Mouse (Mus musculus): ENCODE measurements around the gene Pnpo. TPM values are rescaled to one million over a fixed set of nuclear protein-coding genes. Genes with fewer than 3 reads are reported as not detected.
A peak's percentile ranks its signal among the peaks of the same experiment; 100 is the strongest.

The Pnpo gene
- polyA plus RNA-seq, 1 experiment from 2014 or later: 38.0 TPM

DNA sequence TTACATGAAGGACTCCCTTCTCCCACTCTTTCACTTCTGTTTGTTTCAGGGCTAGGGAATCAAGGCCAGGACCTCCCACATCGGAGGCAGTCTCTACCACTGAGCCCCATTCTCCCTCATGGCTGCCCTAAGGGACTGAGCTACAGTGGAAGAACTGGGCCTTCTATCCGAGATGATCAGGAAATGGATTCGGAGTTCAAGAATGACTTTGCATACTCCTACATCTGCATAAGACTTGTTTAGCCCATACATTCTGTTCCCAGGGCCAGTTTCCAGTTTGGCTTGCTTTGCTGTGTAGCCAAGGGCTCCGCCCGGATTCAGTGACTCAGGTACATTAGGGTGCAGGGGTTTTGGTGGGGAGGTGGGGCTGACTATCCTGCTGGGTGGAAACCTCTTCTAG, 36.2 kb upstream of the Pnpo start:
- WGBS: 74% methylated on average over 5 of the region's 5 CpGs
- Histone ChIP-seq H3K4me3 (ENCODE audit: low read length) (no peak overlapping the region), H3K27me3 (ENCODE audit: insufficient read depth, low read length) (no peaks in the 10 kb centered on the region), H3K4me2 (replicated peaks; ENCODE audit: low read depth, low read length) (no peak overlapping the region), H3K9me3 (ENCODE audit: low read length) (no peaks in the 10 kb centered on the region), H3K27ac (ENCODE audit: low read length) (no peak overlapping the region), H3K9ac (replicated peaks; ENCODE audit: low read length) (no peak overlapping the region), H3K36me3 (ENCODE audit: insufficient read depth, low read length) (no peaks in the 10 kb centered on the region), H3K4me1 (ENCODE audit: insufficient read depth, low read length) (peaks cover 30% of the 10 kb centered on the region)
- ATAC-seq (ENCODE audit: low FRiP score, low TSS enrichment): no peak

DNA sequence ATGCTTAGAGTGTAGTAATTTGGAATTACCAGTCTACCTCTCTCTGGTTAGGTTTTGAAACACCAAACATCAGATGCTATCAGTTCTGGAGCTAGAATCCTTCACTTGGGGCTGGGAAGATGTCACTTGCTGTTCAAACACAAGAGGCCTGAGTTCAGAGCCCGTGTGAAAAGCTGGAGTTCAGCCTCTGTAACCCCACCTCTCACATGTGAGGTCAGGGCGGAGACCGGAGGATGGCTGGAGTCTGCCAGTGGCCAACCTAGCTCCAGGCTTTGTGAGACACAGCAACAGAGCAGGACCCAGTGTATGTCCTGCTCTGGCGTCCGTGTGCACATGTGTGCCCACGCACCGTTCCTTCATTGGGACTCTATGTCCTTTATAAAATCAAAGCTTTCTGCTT, 35.5 kb upstream of the Pnpo start:
- Histone ChIP-seq H3K4me3 (ENCODE audit: low read length) (no peak overlapping the region), H3K9me3 (ENCODE audit: low read length) (no peaks in the 10 kb centered on the region), H3K27ac (ENCODE audit: low read length) (no peak overlapping the region), H3K4me2 (replicated peaks; ENCODE audit: low read depth, low read length) (no peak overlapping the region), H3K36me3 (ENCODE audit: insufficient read depth, low read length) (no peaks in the 10 kb centered on the region), H3K9ac (replicated peaks; ENCODE audit: low read length) (no peak overlapping the region), H3K27me3 (ENCODE audit: insufficient read depth, low read length) (no peaks in the 10 kb centered on the region), H3K4me1 (ENCODE audit: insufficient read depth, low read length) (peaks cover 26% of the 10 kb centered on the region)
- 82% methylated on average over 7 of the region's 7 CpGs for WGBS
- no peak for ATAC-seq (ENCODE audit: low FRiP score, low TSS enrichment)

- ATAC-seq (ENCODE audit: low FRiP score, low TSS enrichment): no peak
- H3K4me2 ChIP-seq (replicated peaks; ENCODE audit: low read depth, low read length): peak overlapping the region; percentile 77
- H3K9me3 ChIP-seq (ENCODE audit: low read length): no peaks in the 10 kb centered on the region
- H3K27me3 ChIP-seq (ENCODE audit: insufficient read depth, low read length): no peaks in the 10 kb centered on the region
- H3K4me3 ChIP-seq (ENCODE audit: low read length): peak overlapping the region; percentile 55
- H3K4me1 ChIP-seq (ENCODE audit: insufficient read depth, low read length): peaks cover 26% of the 10 kb centered on the region
- peak overlapping the region; percentile 74 for H3K9ac ChIP-seq (replicated peaks; ENCODE audit: low read length)
- WGBS: 23% methylated on average over 17 of the region's 17 CpGs
- no peaks in the 10 kb centered on the region for H3K36me3 ChIP-seq (ENCODE audit: insufficient read depth, low read length)
- H3K27ac ChIP-seq (ENCODE audit: low read length): peak overlapping the region; percentile 87
Observed at GRCm38 (mm10) chr11:96978401-96979246, 34.8 kb upstream of the Pnpo start.

DNA sequence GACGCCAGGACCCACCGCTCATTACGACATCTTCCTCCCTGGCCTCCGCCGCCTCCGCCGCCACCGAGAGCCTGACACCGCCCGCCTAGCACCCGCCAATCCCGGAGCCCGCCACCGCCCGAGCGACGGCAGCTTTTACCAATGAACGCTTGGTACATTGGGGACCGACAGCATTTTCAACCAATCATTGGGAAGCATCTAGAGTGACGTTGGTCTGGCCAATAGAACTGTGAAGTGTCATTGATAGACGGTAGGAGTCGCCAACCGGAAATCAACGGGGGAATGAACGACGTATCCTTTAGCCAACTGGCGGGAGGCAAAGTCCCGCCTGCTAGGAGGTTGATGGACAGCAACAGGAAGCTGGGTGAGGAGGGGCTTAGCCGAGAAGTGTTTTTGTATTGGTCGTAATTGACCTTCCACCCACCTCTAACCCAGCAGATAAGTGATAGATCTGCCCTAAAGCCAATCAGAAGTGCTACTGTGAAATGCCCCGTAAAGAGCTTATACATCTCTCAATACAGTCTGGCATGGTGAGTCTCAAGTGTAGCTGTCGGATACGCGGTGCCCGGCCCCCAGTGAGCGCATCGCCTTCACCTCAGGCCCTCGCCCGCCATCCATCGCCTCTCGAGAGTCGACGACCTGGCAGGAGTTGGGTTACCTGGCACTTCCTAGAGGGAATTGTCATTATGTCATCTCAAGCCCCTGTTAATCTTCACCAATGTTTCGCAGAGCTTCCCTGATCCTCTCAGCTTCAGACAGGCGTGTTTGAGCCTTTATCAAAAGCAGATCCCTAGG, 34.0 kb upstream of the Pnpo start:
- no peaks in the 10 kb centered on the region for H3K9me3 ChIP-seq (ENCODE audit: low read length)
- H3K9ac ChIP-seq (replicated peaks; ENCODE audit: low read length): peak overlapping the region; percentile 99
- peak overlapping the region; percentile 91 for H3K4me2 ChIP-seq (replicated peaks; ENCODE audit: low read depth, low read length)
- H3K27me3 ChIP-seq (ENCODE audit: insufficient read depth, low read length): no peaks in the 10 kb centered on the region
- peak overlapping the region; percentile 92 for H3K4me3 ChIP-seq (ENCODE audit: low read length)
- peaks cover 31% of the 10 kb centered on the region for H3K4me1 ChIP-seq (ENCODE audit: insufficient read depth, low read length)
- peak overlapping the region; percentile 97 for H3K27ac ChIP-seq (ENCODE audit: low read length)
- ATAC-seq (ENCODE audit: low FRiP score, low TSS enrichment): peak; percentile 98
- no peaks in the 10 kb centered on the region for H3K36me3 ChIP-seq (ENCODE audit: insufficient read depth, low read length)
- under 1% methylated on average over 45 of the region's 45 CpGs for WGBS

GRCm38 (mm10) chr11:96976911-96977591, 33.3 kb upstream of the Pnpo start:
- Histone ChIP-seq H3K4me2 (replicated peaks; ENCODE audit: low read depth, low read length) (peak overlapping the region; percentile 91), H3K36me3 (ENCODE audit: insufficient read depth, low read length) (no peaks in the 10 kb centered on the region), H3K4me1 (ENCODE audit: insufficient read depth, low read length) (peaks cover 28% of the 10 kb centered on the region), H3K4me3 (ENCODE audit: low read length) (peak overlapping the region; percentile 92), H3K27ac (ENCODE audit: low read length) (peak overlapping the region; percentile 97), H3K9me3 (ENCODE audit: low read length) (no peaks in the 10 kb centered on the region), H3K27me3 (ENCODE audit: insufficient read depth, low read length) (no peaks in the 10 kb centered on the region), H3K9ac (replicated peaks; ENCODE audit: low read length) (peak overlapping the region; percentile 99)
- peak; percentile 72 for ATAC-seq (ENCODE audit: low FRiP score, low TSS enrichment)
- WGBS: under 1% methylated on average over 33 of the region's 50 CpGs

- Histone ChIP-seq H3K4me1 (ENCODE audit: insufficient read depth, low read length) (peaks cover 32% of the 10 kb centered on the region), H3K9me3 (ENCODE audit: low read length) (no peaks in the 10 kb centered on the region), H3K27me3 (ENCODE audit: insufficient read depth, low read length) (no peaks in the 10 kb centered on the region), H3K4me3 (ENCODE audit: low read length) (peak overlapping the region; percentile 92), H3K36me3 (ENCODE audit: insufficient read depth, low read length) (no peaks in the 10 kb centered on the region), H3K27ac (ENCODE audit: low read length) (peak overlapping the region; percentile 97), H3K9ac (replicated peaks; ENCODE audit: low read length) (peak overlapping the region; percentile 99), H3K4me2 (replicated peaks; ENCODE audit: low read depth, low read length) (peak overlapping the region; percentile 91)
- ATAC-seq (ENCODE audit: low FRiP score, low TSS enrichment): no peak
- WGBS: 49% methylated on average over 3 of the region's 3 CpGs
Observed at GRCm38 (mm10) chr11:96976379-96976687, 32.5 kb upstream of the Pnpo start.

- Histone ChIP-seq H3K4me3 (ENCODE audit: low read length) (peak overlapping the region; percentile 92), H3K9ac (replicated peaks; ENCODE audit: low read length) (peak overlapping the region; percentile 99), H3K27ac (ENCODE audit: low read length) (peak overlapping the region; percentile 97), H3K4me1 (ENCODE audit: insufficient read depth, low read length) (peaks cover 32% of the 10 kb centered on the region), H3K9me3 (ENCODE audit: low read length) (no peaks in the 10 kb centered on the region), H3K36me3 (ENCODE audit: insufficient read depth, low read length) (no peaks in the 10 kb centered on the region; the same call in 1 of the 2 replicates), H3K4me2 (replicated peaks; ENCODE audit: low read depth, low read length) (peak overlapping the region; percentile 91), H3K27me3 (ENCODE audit: insufficient read depth, low read length) (no peaks in the 10 kb centered on the region)
- no peak for ATAC-seq (ENCODE audit: low FRiP score, low TSS enrichment)
- 71% methylated on average over 10 of the region's 10 CpGs for WGBS
Observed at GRCm38 (mm10) chr11:96975511-96976378, 32.0 kb upstream of the Pnpo start.

DNA sequence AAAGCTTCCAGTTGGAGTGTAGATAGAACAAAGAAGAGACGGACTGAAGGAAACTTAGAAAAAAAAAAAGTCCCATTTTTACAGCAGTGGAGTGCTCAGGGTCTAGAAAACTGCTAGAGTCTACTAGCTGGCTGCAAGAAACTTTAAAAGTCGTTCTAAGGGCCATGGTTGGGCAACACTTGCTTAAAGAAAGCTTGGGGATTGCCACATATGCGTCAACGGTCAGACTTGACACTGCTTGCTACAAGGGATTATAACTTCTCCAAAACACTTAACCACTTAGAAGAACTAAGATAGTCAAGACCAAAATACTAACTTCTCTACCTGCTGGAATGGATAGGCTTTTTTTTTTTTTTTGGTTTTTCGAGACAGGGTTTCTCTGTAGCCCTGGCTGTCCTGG, 31.0 kb upstream of the Pnpo start:
- Histone ChIP-seq H3K27me3 (ENCODE audit: insufficient read depth, low read length) (no peaks in the 10 kb centered on the region), H3K4me3 (ENCODE audit: low read length) (no peak overlapping the region), H3K9me3 (ENCODE audit: low read length) (no peaks in the 10 kb centered on the region), H3K9ac (replicated peaks; ENCODE audit: low read length) (no peak overlapping the region), H3K27ac (ENCODE audit: low read length) (no peak overlapping the region), H3K36me3 (ENCODE audit: insufficient read depth, low read length) (no peaks in the 10 kb centered on the region; the same call in 1 of the 2 replicates), H3K4me1 (ENCODE audit: insufficient read depth, low read length) (peaks cover 37% of the 10 kb centered on the region), H3K4me2 (replicated peaks; ENCODE audit: low read depth, low read length) (no peak overlapping the region)
- 74% methylated on average over 5 of the region's 5 CpGs for WGBS
- ATAC-seq (ENCODE audit: low FRiP score, low TSS enrichment): no peak

DNA sequence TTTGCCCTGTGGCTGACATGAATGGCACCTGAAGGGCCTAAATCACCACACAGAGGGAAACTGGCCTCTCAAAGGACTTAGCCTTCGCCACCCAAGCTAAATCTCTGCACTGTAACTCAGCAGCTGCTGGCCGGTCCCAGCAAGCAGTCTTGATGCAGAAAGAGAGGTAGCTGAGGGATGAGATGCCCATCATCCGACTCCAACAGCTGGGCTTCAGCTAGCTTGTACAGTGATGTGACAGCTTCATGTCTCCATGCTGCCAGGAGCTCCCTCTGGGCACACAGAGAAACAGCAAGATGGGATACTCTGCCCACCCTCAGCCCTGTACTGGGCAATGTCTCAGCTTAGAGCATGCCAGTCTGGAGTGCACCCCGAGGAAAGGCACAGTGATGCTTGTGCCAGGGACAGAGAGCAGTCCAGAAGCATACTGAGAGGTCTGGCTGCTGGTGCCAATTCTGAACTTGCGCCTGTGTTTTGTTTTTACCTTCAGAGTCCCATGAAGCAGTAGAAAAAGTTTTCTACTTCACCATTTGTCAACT, 29.7 kb upstream of the Pnpo start:
- WGBS: 88% methylated on average over 5 of the region's 5 CpGs
- H3K9me3 ChIP-seq (ENCODE audit: low read length): no peaks in the 10 kb centered on the region
- ATAC-seq (ENCODE audit: low FRiP score, low TSS enrichment): no peak
- H3K27me3 ChIP-seq (ENCODE audit: insufficient read depth, low read length): no peaks in the 10 kb centered on the region
- no peak overlapping the region for H3K27ac ChIP-seq (ENCODE audit: low read length)
- no peak overlapping the region for H3K4me3 ChIP-seq (ENCODE audit: low read length)
- no peak overlapping the region for H3K9ac ChIP-seq (replicated peaks; ENCODE audit: low read length)
- H3K36me3 ChIP-seq (ENCODE audit: insufficient read depth, low read length): no peaks in the 10 kb centered on the region; the same call in 1 of the 2 replicates
- peaks cover 46% of the 10 kb centered on the region for H3K4me1 ChIP-seq (ENCODE audit: insufficient read depth, low read length)
- H3K4me2 ChIP-seq (replicated peaks; ENCODE audit: low read depth, low read length): no peak overlapping the region
